Mouse (Mus musculus): ENCODE results near the gene Snrpb. TPM values are rescaled to one million over a fixed set of nuclear protein-coding genes. Genes with fewer than 3 reads are reported as not detected.

The Snrpb gene
- polyA plus RNA-seq, 1 experiment from 2014 or later, result 429 TPM

GRCm38 (mm10) chr2:130167861-130168260 is 11.3 kb downstream of the Snrpb start:
- Histone ChIP-seq H3K27me3 (replicated peaks; ENCODE audit: insufficient read depth, low read length) (no peaks in the 10 kb centered on the region), H3K4me2 (replicated peaks; ENCODE audit: low read depth, low read length) (no peak overlapping the region), H3K4me1 (ENCODE audit: insufficient read depth, low read depth, low read length) (no peaks in the 10 kb centered on the region), H3K4me3 (ENCODE audit: low read depth, low read length) (no peak overlapping the region), H3K36me3 (ENCODE audit: insufficient read depth, low read length) (peaks cover 28% of the 10 kb centered on the region; the same call in 1 of the 2 replicates), H3K9ac (replicated peaks; ENCODE audit: low read depth) (no peak overlapping the region), H3K27ac (ENCODE audit: low read length) (no peak overlapping the region), H3K9me3 (ENCODE audit: low read length) (no peaks in the 10 kb centered on the region)
- ATAC-seq, result no peak
- DNase-seq (ENCODE audit: low spot score), result peak; percentile 60
- TF ChIP-seq EP300 (IDR thresholded peaks at IDR 0.05) (no peak), CTCF (IDR thresholded peaks at IDR 0.05) (peak; percentile 75)
- 45% methylated on average over 3 of the region's 3 CpGs for WGBS

DNA sequence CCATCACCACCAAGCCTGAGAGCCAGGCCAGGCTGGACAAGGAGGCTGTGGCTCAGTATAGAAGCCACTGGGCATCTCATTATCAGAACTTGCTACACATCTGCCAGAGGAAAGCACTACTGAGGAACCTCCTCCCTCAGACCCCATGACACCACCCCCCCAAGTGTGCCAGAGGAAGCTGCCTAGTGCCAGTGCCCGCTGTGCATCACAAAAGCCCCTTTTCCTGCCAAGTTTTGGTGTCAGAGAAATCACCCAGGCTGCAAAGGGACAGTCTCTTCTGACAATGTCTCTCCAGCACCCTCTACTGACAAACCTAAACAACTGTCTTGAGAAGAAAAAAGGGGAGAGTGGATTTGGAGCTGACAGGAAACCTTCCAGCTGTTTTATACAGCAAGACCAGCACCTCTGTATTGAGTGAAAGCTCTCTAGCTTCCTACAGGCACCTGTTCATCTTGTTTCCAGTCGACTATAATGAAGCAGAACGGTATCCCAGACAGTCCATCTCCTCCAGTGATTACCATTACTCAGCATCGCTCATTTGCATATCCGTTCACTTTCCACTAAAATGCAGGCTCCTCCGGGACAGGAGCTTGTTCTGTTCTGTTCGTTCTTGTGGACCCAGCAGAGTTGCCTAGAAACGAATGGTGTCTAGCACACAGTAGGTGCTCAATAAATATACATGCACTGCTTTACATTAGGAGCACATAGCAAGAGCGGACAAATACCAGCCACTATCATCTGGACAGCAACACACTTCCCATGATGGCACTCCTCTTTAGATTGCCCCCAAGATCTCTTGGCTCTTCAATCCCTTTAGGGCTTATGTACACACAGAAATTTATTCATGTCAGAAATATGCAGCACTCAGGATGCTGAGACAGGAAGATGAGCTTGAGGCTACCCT is 12.6 kb downstream of the Snrpb start:
- 65% methylated on average over 9 of the region's 9 CpGs for WGBS
- DNase-seq (ENCODE audit: low spot score) (peak; percentile 69), ATAC-seq (peak; percentile 37)
- no peaks in the 10 kb centered on the region for H3K4me1 ChIP-seq (ENCODE audit: insufficient read depth, low read depth, low read length)
- no peaks in the 10 kb centered on the region for H3K27me3 ChIP-seq (replicated peaks; ENCODE audit: insufficient read depth, low read length)
- H3K4me2 ChIP-seq (replicated peaks; ENCODE audit: low read depth, low read length), result no peak overlapping the region
- peaks cover 15% of the 10 kb centered on the region; the same call in 1 of the 2 replicates for H3K36me3 ChIP-seq (ENCODE audit: insufficient read depth, low read length)
- H3K4me3 ChIP-seq (ENCODE audit: low read depth, low read length), result no peak overlapping the region
- TF ChIP-seq EP300 (IDR thresholded peaks at IDR 0.05), result no peak
- TF ChIP-seq CTCF (IDR thresholded peaks at IDR 0.05), result peak; percentile 60
- no peak overlapping the region for H3K27ac ChIP-seq (ENCODE audit: low read length)
- H3K9me3 ChIP-seq (ENCODE audit: low read length), result no peaks in the 10 kb centered on the region
- H3K9ac ChIP-seq (replicated peaks; ENCODE audit: low read depth), result no peak overlapping the region

- Histone ChIP-seq H3K4me2 (replicated peaks; ENCODE audit: low read depth, low read length) (no peak overlapping the region), H3K9me3 (ENCODE audit: low read length) (no peaks in the 10 kb centered on the region), H3K36me3 (ENCODE audit: insufficient read depth, low read length) (no peaks in the 10 kb centered on the region), H3K9ac (replicated peaks; ENCODE audit: low read depth) (no peak overlapping the region), H3K27me3 (replicated peaks; ENCODE audit: insufficient read depth, low read length) (no peaks in the 10 kb centered on the region), H3K4me3 (ENCODE audit: low read depth, low read length) (no peak overlapping the region), H3K27ac (ENCODE audit: low read length) (no peak overlapping the region), H3K4me1 (ENCODE audit: insufficient read depth, low read depth, low read length) (no peaks in the 10 kb centered on the region)
- WGBS, result 70% methylated on average over 5 of the region's 5 CpGs
- no peak for DNase-seq (ENCODE audit: low spot score)
- TF ChIP-seq EP300 (IDR thresholded peaks at IDR 0.05), result no peak
- TF ChIP-seq CTCF (IDR thresholded peaks at IDR 0.05), result no peak
- ATAC-seq, result no peak
These were observed 16.5 kb downstream of the Snrpb start for GRCm38 (mm10) chr2:130162701-130163100.

DNA sequence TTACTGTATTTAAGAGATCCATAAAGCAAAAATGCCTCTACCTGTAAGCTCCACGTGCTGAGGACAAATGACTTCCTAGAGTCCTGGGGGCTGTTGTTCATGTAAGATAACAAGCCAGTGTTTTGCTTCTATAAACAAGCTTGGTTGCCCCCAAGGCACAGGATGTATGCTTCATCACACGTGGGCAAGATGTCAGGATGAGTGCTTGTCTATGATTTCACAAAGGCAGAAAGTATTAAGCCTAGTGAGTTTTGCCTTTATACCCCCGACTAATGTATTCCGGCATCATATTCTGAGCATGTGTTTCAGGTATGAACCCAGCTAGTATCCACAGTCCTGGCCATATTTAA is 21.1 kb downstream of the Snrpb start:
- H3K27me3 ChIP-seq (replicated peaks; ENCODE audit: insufficient read depth, low read length), result no peaks in the 10 kb centered on the region
- no peak for TF ChIP-seq CTCF (IDR thresholded peaks at IDR 0.05)
- TF ChIP-seq EP300 (IDR thresholded peaks at IDR 0.05), result no peak
- no peak overlapping the region for H3K27ac ChIP-seq (ENCODE audit: low read length)
- no peaks in the 10 kb centered on the region for H3K9me3 ChIP-seq (ENCODE audit: low read length)
- H3K4me2 ChIP-seq (replicated peaks; ENCODE audit: low read depth, low read length), result no peak overlapping the region
- ATAC-seq (no peak), DNase-seq (ENCODE audit: low spot score) (no peak)
- WGBS, result 50% methylated on average over 4 of the region's 4 CpGs
- no peaks in the 10 kb centered on the region for H3K4me1 ChIP-seq (ENCODE audit: insufficient read depth, low read depth, low read length)
- no peaks in the 10 kb centered on the region for H3K36me3 ChIP-seq (ENCODE audit: insufficient read depth, low read length)
- H3K9ac ChIP-seq (replicated peaks; ENCODE audit: low read depth), result no peak overlapping the region
- no peak overlapping the region for H3K4me3 ChIP-seq (ENCODE audit: low read depth, low read length)

DNA sequence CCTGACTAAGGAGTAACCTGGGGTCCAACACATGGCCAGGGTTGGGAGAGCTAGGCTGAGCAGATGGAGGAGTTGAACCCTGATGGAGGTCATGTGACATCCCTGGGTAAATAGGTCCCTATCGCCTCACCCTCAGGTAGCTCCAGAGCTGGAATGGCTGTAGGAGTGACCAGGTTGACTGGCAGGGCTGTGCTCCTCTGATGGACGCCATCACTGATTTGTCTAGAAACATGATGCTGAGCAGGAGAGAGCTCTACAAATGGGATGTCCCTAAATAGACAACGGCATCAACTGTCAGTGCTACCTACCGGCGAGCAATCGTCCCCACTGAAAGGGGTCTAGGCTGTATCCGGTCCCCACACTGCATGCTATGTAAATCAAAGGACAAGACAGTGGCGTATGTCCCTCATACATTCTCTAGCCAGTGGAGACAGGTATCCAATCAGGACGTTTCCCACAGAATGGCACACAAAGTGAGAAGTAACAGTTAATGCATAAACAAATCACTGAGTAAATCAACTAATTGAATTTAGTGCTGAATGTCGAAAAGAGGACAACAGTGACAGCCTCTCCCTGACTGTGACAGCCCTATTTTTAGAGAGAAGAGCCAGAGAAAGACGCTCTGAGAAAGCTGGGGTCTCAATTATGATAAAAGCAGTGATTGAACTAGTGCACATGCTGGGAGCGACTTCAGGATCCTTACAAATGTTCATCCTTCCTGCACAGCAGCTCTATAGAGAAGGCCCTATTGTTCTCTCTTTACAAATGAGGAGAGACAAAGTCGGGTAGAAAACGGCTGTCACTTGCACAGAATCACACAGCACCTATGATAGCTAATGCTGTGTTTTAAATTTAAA is 21.7 kb downstream of the Snrpb start:
- 64% methylated on average over 14 of the region's 14 CpGs for WGBS
- H3K4me3 ChIP-seq (ENCODE audit: low read depth, low read length), result no peak overlapping the region
- no peaks in the 10 kb centered on the region for H3K9me3 ChIP-seq (ENCODE audit: low read length)
- no peak overlapping the region for H3K9ac ChIP-seq (replicated peaks; ENCODE audit: low read depth)
- no peaks in the 10 kb centered on the region for H3K36me3 ChIP-seq (ENCODE audit: insufficient read depth, low read length)
- no peak overlapping the region for H3K4me2 ChIP-seq (replicated peaks; ENCODE audit: low read depth, low read length)
- H3K27me3 ChIP-seq (replicated peaks; ENCODE audit: insufficient read depth, low read length), result no peaks in the 10 kb centered on the region
- H3K4me1 ChIP-seq (ENCODE audit: insufficient read depth, low read depth, low read length), result no peaks in the 10 kb centered on the region
- ATAC-seq (no peak), DNase-seq (ENCODE audit: low spot score) (no peak)
- TF ChIP-seq CTCF (IDR thresholded peaks at IDR 0.05), result no peak
- no peak for TF ChIP-seq EP300 (IDR thresholded peaks at IDR 0.05)
- no peak overlapping the region for H3K27ac ChIP-seq (ENCODE audit: low read length)

- Histone ChIP-seq H3K27ac (ENCODE audit: low read length) (no peak overlapping the region), H3K4me3 (ENCODE audit: low read depth, low read length) (no peak overlapping the region), H3K4me1 (ENCODE audit: insufficient read depth, low read depth, low read length) (no peaks in the 10 kb centered on the region), H3K36me3 (ENCODE audit: insufficient read depth, low read length) (no peaks in the 10 kb centered on the region), H3K4me2 (replicated peaks; ENCODE audit: low read depth, low read length) (no peak overlapping the region), H3K9me3 (ENCODE audit: low read length) (no peaks in the 10 kb centered on the region), H3K27me3 (replicated peaks; ENCODE audit: insufficient read depth, low read length) (no peaks in the 10 kb centered on the region), H3K9ac (replicated peaks; ENCODE audit: low read depth) (no peak overlapping the region)
- no peak for DNase-seq (ENCODE audit: low spot score)
- ATAC-seq, result no peak
- TF ChIP-seq EP300 (IDR thresholded peaks at IDR 0.05), result no peak
- no peak for TF ChIP-seq CTCF (IDR thresholded peaks at IDR 0.05)
These were observed 23.4 kb downstream of the Snrpb start for GRCm38 (mm10) chr2:130155851-130156250.
